Mouse (Mus musculus): ENCODE data around the gene Cnot1.

Cnot1 gene

GRCm38 (mm10) chr8:95678024-95678611 is 129.1 kb downstream of the Cnot1 start:
- DNase-seq = peak; percentile 11

- DNase-seq = no peak
Measured at GRCm38 (mm10) chr8:95677591-95678023, 129.7 kb downstream of the Cnot1 start.

GRCm38 (mm10) chr8:95676631-95677030 is 130.6 kb downstream of the Cnot1 start, which contains the start of gene Ndrg4:
Gene Ndrg4, plus strand, starts transcription at chr8:95676980.
- DNase-seq = no peak

- no peak for DNase-seq
Measured at GRCm38 (mm10) chr8:95672811-95673210, 134.5 kb downstream of the Cnot1 start.

- no peak for DNase-seq
Measured at GRCm38 (mm10) chr8:95671861-95672260, 135.4 kb downstream of the Cnot1 start.

- DNase-seq = no peak
Measured at GRCm38 (mm10) chr8:95669967-95670366, 137.3 kb downstream of the Cnot1 start.
